Mouse (Mus musculus): ENCODE measurements around the gene Armt1. TPM values are rescaled to one million over a fixed set of nuclear protein-coding genes. Genes with fewer than 3 reads are reported as not detected.

The Armt1 gene
- 11.8 and 13.8 TPM in 2 replicates for polyA plus RNA-seq (2012; rRNA removed)

DNA sequence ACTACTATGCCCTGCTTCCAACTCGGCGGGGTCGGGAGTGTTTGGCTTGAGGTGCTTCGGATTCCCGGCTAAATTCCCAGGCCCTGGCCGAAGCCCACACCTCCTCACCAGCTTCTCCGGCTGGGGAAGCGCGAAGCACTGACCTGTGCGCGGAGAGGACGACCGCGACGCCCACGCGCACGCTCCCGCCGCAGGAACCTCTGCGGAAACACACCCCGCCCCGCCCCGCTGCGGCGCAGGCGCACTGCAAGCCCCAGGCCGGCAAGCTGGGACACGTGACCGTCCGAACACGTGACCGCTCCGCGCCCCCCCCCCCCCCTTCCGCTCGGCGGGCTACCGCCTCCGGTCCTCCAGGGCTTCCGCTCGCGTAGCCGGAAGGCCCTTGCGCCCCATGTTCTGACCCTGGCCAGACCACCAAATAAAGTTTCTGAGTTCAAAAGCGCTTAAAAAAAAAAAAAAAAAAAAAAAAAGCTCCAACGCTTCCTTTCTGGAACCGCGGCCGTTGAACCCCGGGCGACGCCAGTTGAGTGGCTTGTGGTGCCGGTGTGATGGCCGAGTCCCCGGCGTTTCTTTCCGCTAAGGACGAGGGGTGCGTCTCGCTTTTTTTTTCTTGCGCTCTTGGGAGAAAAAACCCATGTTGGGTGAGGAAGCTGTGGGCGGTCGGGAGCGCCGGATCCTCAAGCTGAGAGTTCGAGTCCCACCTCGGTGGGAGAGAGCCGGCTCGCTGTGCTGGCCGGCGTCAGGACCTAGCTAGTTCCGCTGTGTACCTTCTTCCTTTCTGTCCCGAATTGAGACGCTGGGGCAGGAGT is at the start of gene Armt1, which contains the start of gene Rmnd1:
TSS of gene Armt1 (plus strand) at position 345 of the 809 bp plus-strand sequence.
TSS of gene Rmnd1 (minus strand) at position 266 of the 809 bp plus-strand sequence.

DNA sequence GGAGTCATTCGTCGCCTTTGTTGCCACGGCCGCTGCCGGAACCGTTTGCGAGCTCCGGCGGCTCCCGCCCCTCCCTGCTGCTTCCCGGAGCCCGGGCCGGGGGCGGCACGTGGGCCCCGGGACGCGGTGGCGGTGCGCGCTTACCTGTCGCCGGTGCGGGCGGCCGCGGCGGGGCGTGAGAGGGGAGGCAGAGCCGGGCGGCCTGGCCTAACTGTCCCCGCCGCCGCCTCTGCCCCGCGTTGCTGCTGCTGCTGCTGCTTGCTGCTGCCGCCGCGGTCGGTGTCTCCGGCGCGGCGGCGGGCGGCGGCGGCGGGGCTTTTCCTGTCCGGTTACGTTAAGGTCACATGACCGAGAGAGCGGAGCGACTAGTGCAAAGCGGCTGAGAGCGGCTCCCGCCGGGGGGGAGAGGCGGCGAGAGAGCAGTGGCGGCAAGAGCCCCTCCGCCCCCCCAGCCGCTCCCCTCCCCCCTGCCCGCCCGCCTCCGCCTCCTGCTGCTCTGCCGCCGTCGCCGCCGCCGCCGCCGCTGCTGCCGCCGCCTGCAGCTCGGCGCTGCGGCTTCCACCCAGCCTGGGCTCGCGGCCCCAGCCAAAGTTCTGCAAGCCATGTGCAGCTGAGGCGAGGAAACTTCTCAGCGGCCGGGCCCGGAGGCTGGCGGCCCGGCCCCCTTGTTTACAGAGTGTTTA is 44.4 kb upstream of the Armt1 start, which contains the start of gene Zbtb2:
TSS of gene Zbtb2 (minus strand) at position 408 of the 683 bp plus-strand sequence.

GRCm38 (mm10) chr10:4482355-4482754 is 50.1 kb downstream of the Armt1 start, which contains the start of gene Ccdc170:
Gene Ccdc170, plus strand, starts transcription at chr10:4482502.

Other genes starting within 250 kb of the Armt1 start
- 2.6 and 3.9 TPM in 2 replicates for gene Akap12, start 166.1 kb upstream of the Armt1 start, polyA plus RNA-seq (2012; rRNA removed)
- 2.9 and 3.3 TPM in 2 replicates for gene Zbtb2, start 44.4 kb upstream of the Armt1 start, polyA plus RNA-seq (2012; rRNA removed)
- 19.0 and 19.4 TPM in 2 replicates for gene Rmnd1, start 79 bp upstream of the Armt1 start, polyA plus RNA-seq (2012; rRNA removed)
- 0.01 TPM in 2 replicates for gene Ccdc170, start 50.0 kb downstream of the Armt1 start, polyA plus RNA-seq (2012; rRNA removed)
- 0.07 and 0.08 TPM in 2 replicates for gene Esr1, start 179.1 kb downstream of the Armt1 start, polyA plus RNA-seq (2012; rRNA removed)